Comparison of ENCODE assay signal across 10 mouse cellular contexts in genomic region chr11:80669934-80670333, GRCm38 (mm10).
DNase-seq lines count a peak whose midpoint lies in the region; ATAC-seq and TF ChIP-seq lines count a peak whose summit lies in the region.
"Had no signal": no experiment of that assay in that cellular context is flagged by ENCODE, and none has a peak within 500 bp of the region (broad histone marks: within the 10 kb centered on the region; RNA-seq: fewer than 3 reads in every experiment).

No protein-coding gene starts in this region.

- WGBS in forebrain, embryonic 16.5 days, result 40% methylated on average over 4 of the region's 4 CpGs

- no peaks in the 10 kb centered on the region for H3K36me3 ChIP-seq in forebrain, embryonic 16.5 days (ENCODE audit: control insufficient read depth, insufficient read depth)
- H3K36me3 ChIP-seq: liver, embryonic 12.5 days had no signal

- H3K4me1 ChIP-seq in forebrain, embryonic 16.5 days (replicated peaks; ENCODE audit: control insufficient read depth, insufficient read depth, low read length), result peaks cover 9% of the 10 kb centered on the region
- H3K4me1 ChIP-seq: liver, embryonic 12.5 days had no signal

- no peaks in the 10 kb centered on the region for H3K27me3 ChIP-seq in forebrain, embryonic 16.5 days (replicated peaks; ENCODE audit: control insufficient read depth, insufficient read depth, low read length)
- H3K27me3 ChIP-seq: liver, embryonic 12.5 days had no signal

- peak overlapping the region; percentile 52 for H3K27ac ChIP-seq in forebrain, embryonic 16.5 days (ENCODE audit: low read length)
- H3K27ac ChIP-seq in left cerebral cortex, adult 2 months, result peak overlapping the region; percentile 88
- H3K27ac ChIP-seq: liver, embryonic 12.5 days had no signal

- no peak for TF ChIP-seq CTCF in left cerebral cortex, adult 2 months (IDR thresholded peaks at IDR 0.05)

- no peak overlapping the region for H3K4me3 ChIP-seq in forebrain, embryonic 16.5 days (replicated peaks; ENCODE audit: low read length)
- no peak overlapping the region for H3K4me3 ChIP-seq in left cerebral cortex, adult 2 months
- H3K4me3 ChIP-seq: liver, embryonic 12.5 days had no signal

- intact Hi-C loops in left cerebral cortex, adult 2 months (cut with DNase I), result loop anchor here (1.0 to 2.0 kb wide), 2 partner anchors 193 to 242 kb away; partner anchors contain the start of genes Cdk5r1 and Psmd11

- DNase-seq in cerebellum, adult 11-12 months, result peak; percentile 35
- peak; percentile 82 for DNase-seq in brain, adult 2 months (ENCODE audit: low read depth, low spot score)
- no peak for DNase-seq in left cerebral cortex, adult 2 months (ENCODE audit: extremely low spot score in 1 of 2, low spot score in 2 of 2)
- DNase-seq in T-cell, adult 2 months (ENCODE audit: low spot score), result no peak
- no peak for DNase-seq in heart, adult 8-10 months (ENCODE audit: low spot score)
- DNase-seq in gastrocnemius, postnatal 10 days, result no peak
- DNase-seq: adrenal gland, adult 2 months had no signal

- peak overlapping the region; percentile 9; the same call in 1 of the 2 replicates for H3K9ac ChIP-seq in forebrain, embryonic 16.5 days (replicated peaks; ENCODE audit: low read depth, low read length)
- H3K9ac ChIP-seq: liver, embryonic 12.5 days had no signal

- ATAC-seq in cerebellum, adult (ENCODE audit: insufficient number of reproducible peaks, low FRiP score, low TSS enrichment), result no peak
- ATAC-seq in forebrain, embryonic 16.5 days, result peak; percentile 24; the same call in 1 of the 2 replicates
- ATAC-seq: liver, embryonic 12.5 days had no signal

- H3K4me2 ChIP-seq in forebrain, embryonic 16.5 days (ENCODE audit: low read length), result no peak overlapping the region
- H3K4me2 ChIP-seq: liver, embryonic 12.5 days had no signal

- no peaks in the 10 kb centered on the region for H3K9me3 ChIP-seq in forebrain, embryonic 16.5 days (ENCODE audit: control insufficient read depth, low read length)
- H3K9me3 ChIP-seq: liver, embryonic 12.5 days had no signal

Comparison
In these comparisons a context has a peak if more than half of its experiments do, and no peak if none do; other contexts are left out.
1. DNase-seq: peak in cerebellum, adult 11-12 months (single experiment) and brain, adult 2 months (single experiment); none in left cerebral cortex, adult 2 months (0 of 2), T-cell, adult 2 months (single experiment), heart, adult 8-10 months (single experiment) and gastrocnemius, postnatal 10 days (single experiment).